Mouse (Mus musculus): ENCODE measurements at regions not wholly inside any gene's neighbourhood (a gene's known extent, or its start where the extent isn't known, plus 50 kb on each side); places are given as distances from the start of the nearest gene placed in this dataset.

DNA sequence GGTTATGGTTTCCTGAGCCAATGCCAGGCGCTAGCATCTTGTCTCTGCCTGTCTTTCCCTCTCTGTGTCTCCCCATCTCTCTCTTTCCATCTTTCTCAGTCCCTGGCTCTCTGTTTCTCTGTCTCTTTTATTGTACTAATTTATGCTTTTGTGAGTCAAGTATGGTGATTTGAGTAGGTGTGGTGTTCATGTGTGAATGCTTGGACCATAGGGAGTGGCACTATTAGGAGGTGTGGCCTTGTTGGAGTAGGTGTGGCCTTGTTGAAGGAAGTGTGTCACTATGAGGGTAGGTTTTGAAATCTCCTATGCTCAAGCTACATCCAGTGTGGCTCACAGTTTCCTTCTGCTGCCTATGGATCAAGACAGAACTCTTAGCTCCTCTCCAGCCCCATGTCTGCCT is 171.3 kb downstream of the Uaca start:
- TF ChIP-seq POLR2A (IDR thresholded peaks at IDR 0.05; ENCODE audit: borderline replicate concordance, low read depth, low read length): no peak
- no peak for TF ChIP-seq CTCF (IDR thresholded peaks at IDR 0.05; ENCODE audit: low read depth, low read length)
- no peak overlapping the region for H3K4me3 ChIP-seq (ENCODE audit: insufficient read depth, low read length)
- H3K4me1 ChIP-seq (ENCODE audit: control insufficient read depth, insufficient read depth, low read length): no peaks in the 10 kb centered on the region

DNA sequence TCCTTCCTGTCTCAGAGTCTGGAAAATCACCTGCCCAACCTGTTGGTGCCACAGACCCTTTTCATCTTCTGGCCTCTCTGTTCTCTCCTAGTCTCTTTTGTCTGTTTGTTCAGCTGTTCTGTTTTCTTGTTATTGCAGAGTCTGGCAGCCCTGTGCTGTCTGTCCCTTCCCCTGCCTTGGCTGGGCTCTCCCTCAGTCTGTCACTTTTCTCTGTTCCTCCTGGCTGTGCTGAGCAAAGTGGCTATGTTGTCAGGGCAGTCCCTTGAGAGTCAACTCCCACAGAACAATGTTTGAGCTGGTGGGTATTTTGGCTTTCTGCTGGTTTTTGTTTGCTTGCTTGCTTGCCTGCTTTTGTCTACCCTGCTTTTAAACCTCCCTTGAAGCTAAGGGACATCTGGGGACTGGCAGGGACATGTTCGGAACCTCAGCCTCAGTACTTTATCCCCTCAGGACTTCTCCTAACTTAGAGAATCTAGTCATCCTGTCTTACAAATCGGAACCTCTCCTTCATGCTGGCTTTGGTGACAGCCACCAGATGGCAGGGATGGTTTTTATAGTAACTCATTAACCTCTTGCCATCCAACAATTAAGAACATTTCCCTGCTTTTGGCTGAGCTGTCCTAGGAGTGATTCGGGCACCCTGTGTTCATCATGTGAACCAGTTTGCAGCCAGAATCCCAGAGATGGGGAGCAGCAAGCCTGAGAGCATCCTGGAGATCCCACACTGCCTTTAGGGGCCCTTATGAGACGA is 174.1 kb downstream of the Uaca start:
- TF ChIP-seq CTCF (IDR thresholded peaks at IDR 0.05; ENCODE audit: low read depth, low read length) (no peak), POLR2A (IDR thresholded peaks at IDR 0.05; ENCODE audit: borderline replicate concordance, low read depth, low read length) (no peak)
- 0 out of 2 replicates have a peak, but pooled peaks cover 3% of the 10 kb centered on the region for H3K4me1 ChIP-seq (ENCODE audit: control insufficient read depth, insufficient read depth, low read length)
- no peak overlapping the region for H3K4me3 ChIP-seq (ENCODE audit: insufficient read depth, low read length)
- H3K27ac ChIP-seq (ENCODE audit: insufficient read depth, low read depth, low read length): no peak overlapping the region

More for the DNA sequence above, 171.3 kb downstream of the Uaca start:
- H3K27ac ChIP-seq (ENCODE audit: insufficient read depth, low read depth, low read length): no peak overlapping the region

DNA sequence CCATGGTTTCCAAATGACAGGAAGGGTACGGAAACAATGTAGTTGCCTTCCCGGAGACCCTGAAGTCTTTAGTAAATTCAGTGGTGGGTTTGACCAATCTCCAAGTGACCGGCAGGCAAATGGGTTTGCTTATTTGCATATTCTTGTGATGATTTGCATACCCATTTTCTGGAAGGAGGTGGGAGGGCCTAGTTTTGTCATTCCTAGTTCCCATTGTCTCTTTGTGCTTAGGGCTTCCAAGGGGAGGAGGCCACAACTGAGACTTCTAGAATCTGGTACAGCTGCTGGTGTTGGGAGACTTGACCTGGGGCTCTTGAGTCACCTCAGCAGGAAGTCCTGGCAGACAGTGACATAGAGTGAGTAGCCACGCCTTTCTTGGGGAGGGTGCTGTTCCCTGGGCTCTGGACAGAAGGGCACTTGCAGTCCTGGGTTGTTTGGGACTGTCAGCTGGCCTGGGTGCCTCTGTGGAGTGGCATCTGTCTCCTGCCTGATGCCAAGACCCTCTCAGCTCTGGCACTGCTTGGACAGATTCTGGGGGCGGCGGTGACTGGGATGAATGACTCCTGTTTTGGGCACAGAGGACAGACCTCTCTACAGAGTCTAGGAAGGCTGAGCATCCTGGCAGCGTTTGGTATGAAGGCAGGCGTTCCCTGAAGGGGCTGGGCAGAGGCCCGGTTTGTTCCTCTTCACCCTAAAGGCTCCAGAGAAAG is 178.0 kb downstream of the Uaca start:
- Histone ChIP-seq H3K4me3 (ENCODE audit: insufficient read depth, low read length) (no peak overlapping the region), H3K27ac (ENCODE audit: insufficient read depth, low read depth, low read length) (no peak overlapping the region), H3K4me1 (ENCODE audit: control insufficient read depth, insufficient read depth, low read length) (0 out of 2 replicates have a peak, but pooled peaks cover 3% of the 10 kb centered on the region)
- TF ChIP-seq POLR2A (IDR thresholded peaks at IDR 0.05; ENCODE audit: borderline replicate concordance, low read depth, low read length): no peak
- no peak for TF ChIP-seq CTCF (IDR thresholded peaks at IDR 0.05; ENCODE audit: low read depth, low read length)

DNA sequence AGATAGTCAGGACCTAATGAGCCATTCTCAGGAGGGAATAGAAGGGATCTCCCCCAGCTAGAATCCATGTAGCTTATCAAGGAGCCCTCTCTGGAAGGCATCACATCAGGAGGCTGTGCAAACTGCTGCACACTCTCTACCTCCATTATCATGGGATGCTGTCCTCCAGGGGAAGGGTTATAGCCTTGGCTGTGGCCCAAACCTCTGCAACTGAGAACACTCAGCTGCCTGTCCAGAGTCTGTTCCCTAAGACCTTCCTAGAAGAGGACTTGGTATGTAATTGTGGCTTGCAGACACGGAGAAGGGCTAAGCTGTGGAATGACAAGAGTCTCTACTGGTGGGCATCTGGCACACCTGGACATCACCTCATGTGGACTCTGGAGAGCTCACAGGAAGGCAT is 180.2 kb downstream of the Uaca start:
- H3K4me3 ChIP-seq (ENCODE audit: insufficient read depth, low read length): no peak overlapping the region
- no peak for TF ChIP-seq POLR2A (IDR thresholded peaks at IDR 0.05; ENCODE audit: borderline replicate concordance, low read depth, low read length)
- H3K27ac ChIP-seq (ENCODE audit: insufficient read depth, low read depth, low read length): no peak overlapping the region
- H3K4me1 ChIP-seq (ENCODE audit: control insufficient read depth, insufficient read depth, low read length): 0 out of 2 replicates have a peak, but pooled peaks cover 3% of the 10 kb centered on the region

DNA sequence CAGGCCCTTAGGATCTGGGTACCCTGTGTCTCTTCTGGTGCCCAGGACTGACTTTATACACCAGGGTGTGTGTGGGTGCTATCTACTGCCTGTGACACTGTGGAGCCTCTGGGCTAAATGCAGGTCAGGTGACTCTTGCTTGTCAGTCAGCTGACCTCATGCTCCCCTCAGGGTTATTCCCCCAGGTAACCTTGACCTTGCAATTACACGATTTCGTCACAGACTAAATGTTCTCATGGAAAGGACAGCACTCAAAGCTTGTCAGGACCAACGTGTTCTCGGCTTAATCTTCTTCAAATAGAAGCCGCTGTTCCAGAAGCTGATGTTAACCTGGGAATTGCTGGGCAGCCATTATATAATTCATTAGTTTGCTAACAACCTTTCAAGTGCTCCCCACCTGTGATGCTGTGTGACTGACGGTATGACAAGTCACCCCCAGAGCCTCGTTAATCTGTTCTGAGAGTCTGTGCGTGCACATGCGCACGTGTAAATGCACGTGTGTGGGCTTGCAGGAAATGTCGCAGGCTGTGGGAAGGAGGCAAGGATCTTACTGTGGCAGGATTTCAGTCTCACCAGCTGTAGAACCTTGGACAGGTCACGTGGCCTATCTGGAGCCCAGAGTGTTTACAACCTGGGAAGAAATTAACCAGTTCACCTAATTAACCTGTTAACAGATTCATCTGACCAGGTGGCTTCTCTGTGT is 188.2 kb downstream of the Uaca start:
- Histone ChIP-seq H3K4me1 (ENCODE audit: control insufficient read depth, insufficient read depth, low read length) (no peaks in the 10 kb centered on the region), H3K4me3 (ENCODE audit: insufficient read depth, low read length) (no peak overlapping the region), H3K27ac (ENCODE audit: insufficient read depth, low read depth, low read length) (no peak overlapping the region)
- TF ChIP-seq POLR2A (IDR thresholded peaks at IDR 0.05; ENCODE audit: borderline replicate concordance, low read depth, low read length) (no peak), CTCF (IDR thresholded peaks at IDR 0.05; ENCODE audit: low read depth, low read length) (no peak)

DNA sequence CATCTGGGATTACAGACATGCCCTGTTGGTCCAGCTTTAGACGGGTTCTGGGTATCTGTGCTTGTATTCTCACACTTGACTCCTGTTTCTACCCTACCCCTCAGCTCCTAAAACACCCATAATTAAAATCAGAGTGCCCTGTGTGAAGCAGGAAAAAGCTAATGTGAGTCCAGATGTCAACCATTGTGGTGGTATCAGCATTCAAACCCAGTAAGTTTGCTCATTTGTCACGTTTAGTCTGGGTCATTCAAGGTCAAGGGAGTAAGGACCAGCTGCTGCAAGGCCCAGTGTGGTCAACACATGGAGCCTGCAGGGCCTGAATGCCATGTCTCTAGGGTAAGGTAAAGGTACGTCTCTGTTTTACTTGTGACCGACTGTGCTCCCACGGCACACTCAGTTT is 188.9 kb downstream of the Uaca start:
- H3K4me1 ChIP-seq (ENCODE audit: control insufficient read depth, insufficient read depth, low read length): no peaks in the 10 kb centered on the region
- TF ChIP-seq CTCF (IDR thresholded peaks at IDR 0.05; ENCODE audit: low read depth, low read length) (no peak), POLR2A (IDR thresholded peaks at IDR 0.05; ENCODE audit: borderline replicate concordance, low read depth, low read length) (no peak)
- H3K4me3 ChIP-seq (ENCODE audit: insufficient read depth, low read length): no peak overlapping the region
- no peak overlapping the region for H3K27ac ChIP-seq (ENCODE audit: insufficient read depth, low read depth, low read length)

DNA sequence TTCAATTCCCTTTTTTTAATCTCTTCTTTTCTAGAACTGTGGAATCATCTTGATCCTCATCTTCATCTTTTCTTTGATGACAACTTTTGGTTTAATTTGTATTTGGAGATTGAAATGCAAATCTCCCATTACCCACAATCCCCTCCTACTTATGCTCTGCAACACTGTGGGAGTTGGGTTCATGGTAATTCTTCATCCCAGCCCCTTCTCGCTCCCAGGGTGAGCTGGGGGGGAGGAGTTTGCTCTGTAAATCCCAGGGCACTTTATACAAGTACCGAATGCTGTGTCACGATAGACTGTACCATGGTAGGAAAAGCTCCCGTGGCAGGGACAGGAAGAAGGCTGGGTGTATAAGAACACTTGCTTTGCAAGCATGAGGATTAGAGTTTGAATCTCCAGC is 193.8 kb downstream of the Uaca start:
- Histone ChIP-seq H3K4me1 (ENCODE audit: control insufficient read depth, insufficient read depth, low read length) (peaks cover 23% of the 10 kb centered on the region), H3K4me3 (ENCODE audit: insufficient read depth, low read length) (no peak overlapping the region), H3K27ac (ENCODE audit: insufficient read depth, low read depth, low read length) (no peak overlapping the region)
- TF ChIP-seq POLR2A (IDR thresholded peaks at IDR 0.05; ENCODE audit: borderline replicate concordance, low read depth, low read length): no peak
- TF ChIP-seq CTCF (IDR thresholded peaks at IDR 0.05; ENCODE audit: low read depth, low read length): no peak

DNA sequence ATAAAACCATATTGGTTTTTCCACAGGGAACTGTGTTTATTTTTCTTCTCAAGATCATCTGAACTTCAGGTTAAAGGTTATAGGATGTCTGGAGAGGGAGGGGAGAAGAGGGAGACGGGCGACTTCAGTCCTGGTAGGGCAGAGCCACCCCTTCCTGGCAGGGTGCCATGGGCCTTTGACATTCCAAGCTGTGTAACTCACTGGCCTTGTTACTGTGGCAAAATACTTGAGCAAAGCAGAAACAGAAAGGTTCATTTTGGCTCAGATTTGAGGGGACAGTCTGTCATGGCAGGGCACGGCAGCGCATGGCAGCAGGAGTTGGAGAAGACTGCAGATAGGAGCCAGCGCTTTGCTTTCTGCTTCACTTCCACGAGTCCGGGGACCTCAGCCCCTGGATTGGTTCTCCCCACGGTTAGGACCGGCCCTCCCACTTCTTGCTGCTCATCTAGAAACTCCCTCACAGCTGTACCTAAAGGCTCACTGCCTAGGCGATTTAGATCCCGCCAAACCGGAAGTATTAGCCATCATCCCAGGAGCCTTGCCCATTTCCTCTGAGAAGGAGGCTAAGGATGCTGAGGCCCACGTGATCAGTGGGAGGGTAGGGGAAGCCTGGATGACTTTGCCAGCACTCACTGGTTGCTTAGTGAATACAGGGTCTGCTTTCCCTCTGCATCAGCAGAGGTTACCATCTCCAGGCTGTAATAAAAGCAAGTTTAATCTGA is 195.5 kb downstream of the Uaca start:
- no peak overlapping the region for H3K27ac ChIP-seq (ENCODE audit: insufficient read depth, low read depth, low read length)
- no peak overlapping the region for H3K4me3 ChIP-seq (ENCODE audit: insufficient read depth, low read length)
- H3K4me1 ChIP-seq (ENCODE audit: control insufficient read depth, insufficient read depth, low read length): peaks cover 27% of the 10 kb centered on the region
- TF ChIP-seq CTCF (IDR thresholded peaks at IDR 0.05; ENCODE audit: low read depth, low read length) (no peak), POLR2A (IDR thresholded peaks at IDR 0.05; ENCODE audit: borderline replicate concordance, low read depth, low read length) (no peak)

DNA sequence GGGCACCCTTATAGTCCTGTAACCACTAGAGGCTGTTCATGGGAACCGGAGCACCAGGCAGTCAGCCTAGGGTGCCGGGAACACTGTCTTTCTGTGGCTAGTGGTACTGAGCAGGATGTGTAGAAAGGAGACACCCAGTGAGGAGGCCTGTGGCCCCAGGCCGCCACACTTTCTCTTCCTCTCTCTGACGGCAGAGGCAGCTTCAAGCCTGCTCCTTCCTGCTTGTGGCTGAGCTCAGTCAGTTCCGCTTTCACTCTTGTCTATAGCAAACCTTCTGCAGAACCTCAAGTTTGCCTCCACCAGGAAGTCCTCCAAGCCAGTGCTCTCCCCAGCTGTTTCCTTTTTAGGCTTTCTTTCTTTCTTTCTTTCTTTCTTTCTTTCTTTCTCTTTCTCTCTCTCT is 197.2 kb downstream of the Uaca start:
- H3K4me3 ChIP-seq (ENCODE audit: insufficient read depth, low read length): peak overlapping the region; percentile 26
- peak overlapping the region; percentile 95 for H3K27ac ChIP-seq (ENCODE audit: insufficient read depth, low read depth, low read length)

More for the DNA sequence above, 197.2 kb downstream of the Uaca start:
- H3K4me1 ChIP-seq (ENCODE audit: control insufficient read depth, insufficient read depth, low read length): peaks cover 27% of the 10 kb centered on the region
- no peak for TF ChIP-seq POLR2A (IDR thresholded peaks at IDR 0.05; ENCODE audit: borderline replicate concordance, low read depth, low read length)
- TF ChIP-seq CTCF (IDR thresholded peaks at IDR 0.05; ENCODE audit: low read depth, low read length): no peak

Data from bone marrow macrophage, adult 2 months (primary cell).